9 mouse cellular contexts compared by ENCODE assay signal in genomic region chr17:12751218-12751617, GRCm38 (mm10). TPM values are rescaled to one million over a fixed set of nuclear protein-coding genes. Genes with fewer than 3 reads are reported as not detected.
DNase-seq lines count a peak whose midpoint lies in the region; ATAC-seq and TF ChIP-seq lines count a peak whose summit lies in the region.
"Had no signal": no experiment of that assay in that cellular context is flagged by ENCODE, and none has a peak within 500 bp of the region (broad histone marks: within the 10 kb centered on the region; RNA-seq: fewer than 3 reads in every experiment).

No protein-coding gene starts in this region.

- no peak for TF ChIP-seq CTCF in lung, postnatal 0 days (IDR thresholded peaks at IDR 0.05)
- TF ChIP-seq CTCF in forebrain, postnatal 0 days (IDR thresholded peaks at IDR 0.05; ENCODE audit: low read depth): no peak

- H3K9ac ChIP-seq in kidney, embryonic 14.5 days (ENCODE audit: low read depth, low read length): no peak overlapping the region
- no peak overlapping the region for H3K9ac ChIP-seq in embryonic facial prominence, embryonic 14.5 days (ENCODE audit: low read depth, low read length)
- H3K9ac ChIP-seq in lung, postnatal 0 days (replicated peaks; ENCODE audit: low read depth): no peak overlapping the region
- no peak overlapping the region for H3K9ac ChIP-seq in forebrain, postnatal 0 days
- H3K9ac ChIP-seq: liver, embryonic 14.5 days had no signal

- peak overlapping the region; percentile 8; the same call in 1 of the 2 replicates for H3K4me2 ChIP-seq in kidney, embryonic 14.5 days (replicated peaks; ENCODE audit: low read depth, low read length)
- H3K4me2 ChIP-seq in embryonic facial prominence, embryonic 14.5 days (ENCODE audit: low read depth, low read length): peak overlapping the region; percentile 16
- H3K4me2 ChIP-seq in lung, postnatal 0 days (replicated peaks; ENCODE audit: low read depth, low read length): no peak overlapping the region
- no peak overlapping the region for H3K4me2 ChIP-seq in forebrain, postnatal 0 days (ENCODE audit: low read depth)

- 24% methylated on average over 4 of the region's 4 CpGs for WGBS in kidney, embryonic 14.5 days
- 29% methylated on average over 4 of the region's 4 CpGs for WGBS in embryonic facial prominence, embryonic 14.5 days
- 31% methylated on average over 4 of the region's 4 CpGs for WGBS in lung, postnatal 0 days
- WGBS in forebrain, postnatal 0 days: 37% methylated on average over 4 of the region's 4 CpGs

- H3K4me1 ChIP-seq in kidney, embryonic 14.5 days (ENCODE audit: control insufficient read depth, insufficient read depth, low read length): peaks cover 67% of the 10 kb centered on the region
- H3K4me1 ChIP-seq in embryonic facial prominence, embryonic 14.5 days (ENCODE audit: control insufficient read depth, insufficient read depth, low read length): peaks cover 72% of the 10 kb centered on the region
- H3K4me1 ChIP-seq in lung, postnatal 0 days (ENCODE audit: insufficient read depth, low read depth, low read length): peaks cover 38% of the 10 kb centered on the region
- H3K4me1 ChIP-seq in forebrain, postnatal 0 days (ENCODE audit: insufficient read depth): peaks cover 4% of the 10 kb centered on the region; the same call in 1 of the 2 replicates

- peak; percentile 77 for ATAC-seq in kidney, embryonic 14.5 days (ENCODE audit: low FRiP score, low TSS enrichment)
- ATAC-seq in activated CD4-positive, CD25-positive, alpha-beta regulatory T cell, adult 4 months: peak; percentile 24
- peak; percentile 55 for ATAC-seq in embryonic facial prominence, embryonic 14.5 days (ENCODE audit: low read depth)
- peak; percentile 35 for ATAC-seq in lung, postnatal 0 days
- no peak for ATAC-seq in forebrain, postnatal 0 days
- ATAC-seq in monocyte, adult 5-6 weeks (replicated peaks; ENCODE audit: insufficient number of reproducible peaks, low FRiP score, low TSS enrichment, poor library complexity, severe bottlenecking): no peak

- H3K27ac ChIP-seq in kidney, embryonic 14.5 days (ENCODE audit: low read depth, low read length): peak overlapping the region; percentile 89
- H3K27ac ChIP-seq in embryonic facial prominence, embryonic 14.5 days (replicated peaks; ENCODE audit: low read depth, low read length): peak overlapping the region; percentile 61
- peak overlapping the region; percentile 89 for H3K27ac ChIP-seq in lung, postnatal 0 days (ENCODE audit: low read length)
- no peak overlapping the region for H3K27ac ChIP-seq in forebrain, postnatal 0 days (ENCODE audit: low read depth, low read length)
- H3K27ac ChIP-seq: liver, embryonic 14.5 days had no signal

- TF ChIP-seq EP300 in lung, postnatal 0 days (IDR thresholded peaks at IDR 0.05): no peak

- no peaks in the 10 kb centered on the region for H3K27me3 ChIP-seq in kidney, embryonic 14.5 days (ENCODE audit: control insufficient read depth, insufficient read depth, low read length)
- no peaks in the 10 kb centered on the region for H3K27me3 ChIP-seq in embryonic facial prominence, embryonic 14.5 days (replicated peaks; ENCODE audit: control insufficient read depth, insufficient read depth, low read length)
- H3K27me3 ChIP-seq in lung, postnatal 0 days (replicated peaks; ENCODE audit: insufficient read depth, low read length): no peaks in the 10 kb centered on the region
- no peaks in the 10 kb centered on the region for H3K27me3 ChIP-seq in forebrain, postnatal 0 days (ENCODE audit: insufficient read depth, low read length)

- no peak for DNase-seq in kidney, adult 18-20 months
- DNase-seq in embryonic facial prominence, embryonic 14.5 days (ENCODE audit: low spot score): peak; percentile 86
- peak; percentile 65 for DNase-seq in lung, postnatal 0 days (ENCODE audit: low spot score)
- DNase-seq in right cerebral cortex, postnatal 10 days (ENCODE audit: low spot score in 2 of 2): no peak
- no peak for DNase-seq in forebrain, postnatal 0 days

- H3K9me3 ChIP-seq in kidney, embryonic 14.5 days (ENCODE audit: control insufficient read depth, low read length): no peaks in the 10 kb centered on the region
- H3K9me3 ChIP-seq in embryonic facial prominence, embryonic 14.5 days (ENCODE audit: control insufficient read depth, low read length): no peaks in the 10 kb centered on the region
- H3K9me3 ChIP-seq in lung, postnatal 0 days (ENCODE audit: low read length): no peaks in the 10 kb centered on the region
- H3K9me3 ChIP-seq in forebrain, postnatal 0 days (ENCODE audit: low read length): no peaks in the 10 kb centered on the region

- H3K36me3 ChIP-seq in kidney, embryonic 14.5 days (ENCODE audit: control insufficient read depth, insufficient read depth, low read length): peaks cover 15% of the 10 kb centered on the region
- H3K36me3 ChIP-seq in embryonic facial prominence, embryonic 14.5 days (ENCODE audit: control insufficient read depth, insufficient read depth, low read length): peaks cover 32% of the 10 kb centered on the region
- H3K36me3 ChIP-seq in lung, postnatal 0 days (ENCODE audit: insufficient read depth, low read length): no peaks in the 10 kb centered on the region
- peaks cover under 1% of the 10 kb centered on the region; the same call in 1 of the 2 replicates for H3K36me3 ChIP-seq in forebrain, postnatal 0 days (ENCODE audit: insufficient read depth)

- no peak overlapping the region for H3K4me3 ChIP-seq in kidney, embryonic 14.5 days (ENCODE audit: low read length)
- H3K4me3 ChIP-seq in embryonic facial prominence, embryonic 14.5 days (ENCODE audit: low read depth, low read length): no peak overlapping the region
- no peak overlapping the region for H3K4me3 ChIP-seq in lung, postnatal 0 days (ENCODE audit: low read depth, low read length)
- H3K4me3 ChIP-seq in forebrain, postnatal 0 days (ENCODE audit: low read depth, low read length): no peak overlapping the region

RNA-seq across cellular contexts. Expression of gene Igf2r, which starts 18.2 kb away (rescaled TPM):
- polyA plus RNA-seq in kidney, embryonic 14.5 days (2014; fragmentation: Nextera tagmentation; extraction: Ambion mirVana): 20.7 and 37.8 TPM in 2 replicates
- 10 to 100 TPM; 23.9 to 33.2 TPM for polyA plus RNA-seq in activated CD4-positive, CD25-positive, alpha-beta regulatory T cell, adult 4 months (2017; shearing (Covaris generic))
- polyA plus RNA-seq in embryonic facial prominence, embryonic 14.5 days (2014; fragmentation: Nextera tagmentation; extraction: Ambion mirVana): 66.0 and 67.5 TPM in 2 replicates
- 26.7 and 27.9 TPM in 2 replicates for polyA plus RNA-seq in lung, postnatal 0 days (2015; fragmentation: Nextera tagmentation; extraction: Ambion mirVana)
- 27.2 and 36.0 TPM in 2 replicates for total RNA-seq in forebrain, postnatal 0 days (2014; rRNA removed)
- polyA plus RNA-seq in forebrain, postnatal 0 days (2015; fragmentation: Nextera tagmentation; extraction: Ambion mirVana): 3.0 and 4.6 TPM in 2 replicates
- 19.7 to 53.8 TPM (median 24.1 TPM) in 3 replicates for total RNA-seq in monocyte, adult 5-6 weeks (2017)

Comparison
In these comparisons a context has a peak if more than half of its experiments do, and no peak if none do; other contexts are left out.
1. ATAC-seq: peak in kidney, embryonic 14.5 days (single experiment), activated CD4-positive, CD25-positive, alpha-beta regulatory T cell, adult 4 months (single experiment), embryonic facial prominence, embryonic 14.5 days (single experiment) and lung, postnatal 0 days (single experiment); none in forebrain, postnatal 0 days (single experiment) and monocyte, adult 5-6 weeks (single experiment).
2. H3K4me2 ChIP-seq: peak in kidney, embryonic 14.5 days (single experiment) and embryonic facial prominence, embryonic 14.5 days (single experiment); none in lung, postnatal 0 days (single experiment) and forebrain, postnatal 0 days (single experiment).
3. DNase-seq: peak in embryonic facial prominence, embryonic 14.5 days (single experiment) and lung, postnatal 0 days (single experiment); none in kidney, adult 18-20 months (single experiment), right cerebral cortex, postnatal 10 days (0 of 2) and forebrain, postnatal 0 days (single experiment).